Comparison of ENCODE assay signal across 18 mouse cellular contexts in the genomic region with DNA sequence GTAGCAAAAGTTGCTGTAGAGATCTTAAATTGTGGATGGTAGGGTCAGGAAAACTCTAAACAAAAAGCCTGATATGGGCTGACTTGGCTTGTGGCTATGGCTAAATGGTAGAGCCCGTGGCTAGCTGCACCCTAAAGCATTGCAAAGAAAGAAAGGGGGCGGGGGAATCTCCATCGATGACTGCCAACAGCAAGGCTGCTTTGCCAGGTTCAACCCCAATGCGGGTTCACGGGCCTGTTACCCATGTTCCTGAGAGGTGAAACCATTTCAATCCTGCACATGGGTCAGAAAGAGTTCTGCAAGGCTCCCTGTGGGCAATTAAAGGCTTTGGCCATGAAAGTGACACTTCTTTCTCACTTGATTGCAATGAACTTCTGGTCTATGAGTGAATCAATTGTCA. TPM values are rescaled to one million over a fixed set of nuclear protein-coding genes. Genes with fewer than 3 reads are reported as not detected.
DNase-seq lines count a peak whose midpoint lies in the region; ATAC-seq and TF ChIP-seq lines count a peak whose summit lies in the region.
"Had no signal": no experiment of that assay in that cellular context is flagged by ENCODE, and none has a peak within 500 bp of the region (broad histone marks: within the 10 kb centered on the region; RNA-seq: fewer than 3 reads in every experiment).

No protein-coding gene starts in this region.

- WGBS in kidney, adult 2 months: 66% methylated on average over 5 of the region's 5 CpGs
- 57% methylated on average over 5 of the region's 5 CpGs for WGBS in embryonic facial prominence, embryonic 12.5 days
- 40% methylated on average over 5 of the region's 5 CpGs for WGBS in limb, embryonic 14.5 days
- 83% methylated on average over 5 of the region's 5 CpGs for WGBS in midbrain, embryonic 16.5 days

- no peaks in the 10 kb centered on the region for H3K27me3 ChIP-seq in kidney, adult 2 months (replicated peaks; ENCODE audit: control insufficient read depth, insufficient read depth, low read length)
- H3K27me3 ChIP-seq in embryonic facial prominence, embryonic 12.5 days: no peaks in the 10 kb centered on the region
- no peaks in the 10 kb centered on the region for H3K27me3 ChIP-seq in limb, embryonic 14.5 days (ENCODE audit: control insufficient read depth, insufficient read depth, low read length)
- no peaks in the 10 kb centered on the region for H3K27me3 ChIP-seq in midbrain, embryonic 16.5 days (ENCODE audit: control insufficient read depth, insufficient read depth, low read depth, low read length)
- H3K27me3 ChIP-seq: midbrain, embryonic 12.5 days; Patski had no signal

- no peak for ATAC-seq in embryonic facial prominence, embryonic 12.5 days (ENCODE audit: insufficient number of reproducible peaks, insufficient read depth, low FRiP score, low TSS enrichment)
- no peak for ATAC-seq in limb, embryonic 14.5 days (ENCODE audit: low FRiP score, low read depth)
- ATAC-seq in midbrain, embryonic 16.5 days: no peak
- ATAC-seq: Patski had no signal

- TF ChIP-seq POLR2A in kidney, adult 2 months (IDR thresholded peaks at IDR 0.05; ENCODE audit: low read depth, low read length): no peak
- no peak for TF ChIP-seq POLR2A in limb, embryonic 14.5 days (IDR thresholded peaks at IDR 0.05; ENCODE audit: borderline replicate concordance, extremely low read depth, insufficient read depth, insufficient read length)

- H3K36me3 ChIP-seq in kidney, adult 2 months (ENCODE audit: control insufficient read depth, insufficient read depth, low read length): peaks cover 19% of the 10 kb centered on the region
- peaks cover 44% of the 10 kb centered on the region for H3K36me3 ChIP-seq in embryonic facial prominence, embryonic 12.5 days
- H3K36me3 ChIP-seq in limb, embryonic 14.5 days (ENCODE audit: control insufficient read depth, insufficient read depth, low read length): peaks cover 77% of the 10 kb centered on the region
- peaks cover 6% of the 10 kb centered on the region; the same call in 1 of the 2 replicates for H3K36me3 ChIP-seq in midbrain, embryonic 16.5 days (ENCODE audit: control insufficient read depth, insufficient read depth, low read length)

- no peak for DNase-seq in gastrocnemius, adult 2 months
- DNase-seq in gastrocnemius, postnatal 14 days: no peak
- no peak for DNase-seq in kidney, adult 2 months
- DNase-seq in kidney, adult 9 months: no peak
- DNase-seq in limb, embryonic 14.5 days (ENCODE audit: low spot score): no peak
- no peak for DNase-seq in B cell, adult 2 months
- DNase-seq: heart, postnatal 14 days; layer of hippocampus, adult 9-11 months; lung, postnatal 4 days; right cerebral cortex, postnatal 14 days had no signal

- H3K4me2 ChIP-seq in embryonic facial prominence, embryonic 12.5 days (replicated peaks): peak overlapping the region; percentile 25
- H3K4me2 ChIP-seq in limb, embryonic 14.5 days (replicated peaks; ENCODE audit: low read depth, low read length, severe bottlenecking): peak overlapping the region; percentile 32; the same call in 1 of the 2 replicates
- no peak overlapping the region for H3K4me2 ChIP-seq in midbrain, embryonic 16.5 days (ENCODE audit: low read length)
- H3K4me2 ChIP-seq: midbrain, embryonic 12.5 days had no signal

- no peak overlapping the region for H3K9ac ChIP-seq in embryonic facial prominence, embryonic 12.5 days
- no peak overlapping the region for H3K9ac ChIP-seq in limb, embryonic 14.5 days (ENCODE audit: low read depth, low read length, severe bottlenecking)
- no peak overlapping the region for H3K9ac ChIP-seq in midbrain, embryonic 16.5 days (ENCODE audit: low read depth, low read length)
- H3K9ac ChIP-seq: midbrain, embryonic 12.5 days had no signal

- TF ChIP-seq CTCF in gastrocnemius, adult 2 months (IDR thresholded peaks at IDR 0.05): no peak
- TF ChIP-seq CTCF in kidney, adult 2 months (conservative IDR thresholded peaks at IDR 0.05; ENCODE audit: insufficient read depth, insufficient read length, low read depth, low read length): no peak

- no peaks in the 10 kb centered on the region for H3K9me3 ChIP-seq in embryonic facial prominence, embryonic 12.5 days
- no peaks in the 10 kb centered on the region for H3K9me3 ChIP-seq in limb, embryonic 14.5 days (ENCODE audit: control insufficient read depth, low read length)
- no peaks in the 10 kb centered on the region for H3K9me3 ChIP-seq in midbrain, embryonic 16.5 days (replicated peaks; ENCODE audit: control insufficient read depth, low read length, poor library complexity, severe bottlenecking)

- no peak overlapping the region for H3K4me3 ChIP-seq in gastrocnemius, adult 2 months
- no peak overlapping the region for H3K4me3 ChIP-seq in kidney, adult 2 months (ENCODE audit: insufficient read depth, low read depth, low read length)
- no peak overlapping the region for H3K4me3 ChIP-seq in embryonic facial prominence, embryonic 12.5 days
- no peak overlapping the region for H3K4me3 ChIP-seq in limb, embryonic 14.5 days (replicated peaks; ENCODE audit: low read length)
- H3K4me3 ChIP-seq in midbrain, embryonic 16.5 days (ENCODE audit: low read depth, low read length): no peak overlapping the region
- H3K4me3 ChIP-seq: midbrain, embryonic 12.5 days; myocyte had no signal

- H3K4me1 ChIP-seq in kidney, adult 2 months (ENCODE audit: control insufficient read depth, insufficient read depth, low read length): peaks cover 23% of the 10 kb centered on the region
- H3K4me1 ChIP-seq in embryonic facial prominence, embryonic 12.5 days: peaks cover 55% of the 10 kb centered on the region
- peaks cover 53% of the 10 kb centered on the region for H3K4me1 ChIP-seq in limb, embryonic 14.5 days (ENCODE audit: control insufficient read depth, insufficient read depth, low read length)
- no peaks in the 10 kb centered on the region for H3K4me1 ChIP-seq in midbrain, embryonic 16.5 days (ENCODE audit: control insufficient read depth, insufficient read depth, low read length)

- peak overlapping the region; percentile 82 for H3K27ac ChIP-seq in gastrocnemius, adult 2 months
- H3K27ac ChIP-seq in kidney, adult 2 months (ENCODE audit: insufficient read depth, low read depth, low read length): peak overlapping the region; percentile 22; the same call in 1 of the 2 replicates
- peak overlapping the region; percentile 98 for H3K27ac ChIP-seq in embryonic facial prominence, embryonic 12.5 days
- H3K27ac ChIP-seq in limb, embryonic 14.5 days (replicated peaks; ENCODE audit: low read depth, low read length): peak overlapping the region; percentile 90
- H3K27ac ChIP-seq in midbrain, embryonic 16.5 days (ENCODE audit: low read length): no peak overlapping the region
- H3K27ac ChIP-seq: midbrain, embryonic 12.5 days had no signal

- intact Hi-C loops in gastrocnemius, adult 2 months (cut with DNase I): loop anchor here (5.0 kb wide), 2 partner anchors 60 to 180 kb away; no protein-coding TSS in a partner anchor
- intact Hi-C loops in gastrocnemius, postnatal 14 days (cut with DNase I; ENCODE audit: low total_unique reads): loop anchor here (10.0 kb wide), 1 partner anchor 187 kb away; no protein-coding TSS in a partner anchor

RNA-seq across cellular contexts. Expression of a gene that starts 20.0 kb away (rescaled TPM):
- 10 to 100 TPM; 53.5 to 69.1 TPM for total RNA-seq in gastrocnemius, adult 2 months (2021)
- 10 to 100 TPM; 42.3 to 45.8 TPM for total RNA-seq in gastrocnemius, postnatal 14 days (2021)
- 33.9 and 43.7 TPM in 2 replicates for polyA plus RNA-seq in kidney, adult 2 months (2012; rRNA removed)
- polyA plus RNA-seq in embryonic facial prominence, embryonic 12.5 days (2016; fragmentation: Nextera tagmentation; extraction: Ambion mirVana): 152 and 156 TPM in 2 replicates
- polyA plus RNA-seq in limb, embryonic 14.5 days (2012; rRNA removed): 80.7 and 103 TPM in 2 replicates
- 186 and 189 TPM in 2 replicates for polyA plus RNA-seq in limb, embryonic 14.5 days (2014; fragmentation: Nextera tagmentation; extraction: Ambion mirVana)
- 122 TPM in 2 replicates for polyA plus RNA-seq in midbrain, embryonic 16.5 days (2015; fragmentation: Nextera tagmentation; extraction: Ambion mirVana)

RNA-seq across cellular contexts. Expression of a gene that starts 52.7 kb away (rescaled TPM):
- not detected for total RNA-seq in gastrocnemius, adult 2 months (2021)
- total RNA-seq in gastrocnemius, postnatal 14 days (2021): not detected
- polyA plus RNA-seq in kidney, adult 2 months (2012; rRNA removed): 0.29 and 0.38 TPM in 2 replicates
- polyA plus RNA-seq in embryonic facial prominence, embryonic 12.5 days (2016; fragmentation: Nextera tagmentation; extraction: Ambion mirVana): 0.69 and 0.88 TPM in 2 replicates
- polyA plus RNA-seq in limb, embryonic 14.5 days (2012; rRNA removed): 0.09 and 0.15 TPM in 2 replicates
- polyA plus RNA-seq in limb, embryonic 14.5 days (2014; fragmentation: Nextera tagmentation; extraction: Ambion mirVana): 0.29 TPM in 1 of 2 replicates, not detected in the other
- polyA plus RNA-seq in midbrain, embryonic 16.5 days (2015; fragmentation: Nextera tagmentation; extraction: Ambion mirVana): 2.9 and 4.7 TPM in 2 replicates
- total RNA-seq: gastrocnemius, postnatal 4 days had no signal
- polyA plus RNA-seq: inflammation-experienced regulatory T-cells, adult 6 months; liver, embryonic 16.5 days had no signal

RNA-seq across cellular contexts. Expression of a gene that starts 52.9 kb away (rescaled TPM):
- 10 to 100 TPM; 13.3 to 18.0 TPM for total RNA-seq in gastrocnemius, adult 2 months (2021)
- total RNA-seq in gastrocnemius, postnatal 14 days (2021): 10 to 100 TPM; 13.1 TPM
- 5.9 and 8.8 TPM in 2 replicates for polyA plus RNA-seq in kidney, adult 2 months (2012; rRNA removed)
- 35.4 and 41.1 TPM in 2 replicates for polyA plus RNA-seq in embryonic facial prominence, embryonic 12.5 days (2016; fragmentation: Nextera tagmentation; extraction: Ambion mirVana)
- polyA plus RNA-seq in limb, embryonic 14.5 days (2012; rRNA removed): 13.3 and 17.2 TPM in 2 replicates
- 23.7 and 29.5 TPM in 2 replicates for polyA plus RNA-seq in limb, embryonic 14.5 days (2014; fragmentation: Nextera tagmentation; extraction: Ambion mirVana)
- 19.1 and 24.6 TPM in 2 replicates for polyA plus RNA-seq in midbrain, embryonic 16.5 days (2015; fragmentation: Nextera tagmentation; extraction: Ambion mirVana)
